Mouse (Mus musculus): ENCODE results near the gene Cyp46a1. TPM values are rescaled to one million over a fixed set of nuclear protein-coding genes. Genes with fewer than 3 reads are reported as not detected.
A peak's percentile ranks its signal among the peaks of the same experiment; 100 is the strongest.

Gene Cyp46a1
- under 1 TPM; 0.10 to 0.25 TPM for total RNA-seq (2021)
- long read RNA-seq, experiment 1: 0 reads
- long read RNA-seq, experiment 2, partial matches to known transcripts: 0 of 1 reads
- long read RNA-seq, experiment 2, other reads (novel, unspliced or antisense): 0 of 1 reads

DNA sequence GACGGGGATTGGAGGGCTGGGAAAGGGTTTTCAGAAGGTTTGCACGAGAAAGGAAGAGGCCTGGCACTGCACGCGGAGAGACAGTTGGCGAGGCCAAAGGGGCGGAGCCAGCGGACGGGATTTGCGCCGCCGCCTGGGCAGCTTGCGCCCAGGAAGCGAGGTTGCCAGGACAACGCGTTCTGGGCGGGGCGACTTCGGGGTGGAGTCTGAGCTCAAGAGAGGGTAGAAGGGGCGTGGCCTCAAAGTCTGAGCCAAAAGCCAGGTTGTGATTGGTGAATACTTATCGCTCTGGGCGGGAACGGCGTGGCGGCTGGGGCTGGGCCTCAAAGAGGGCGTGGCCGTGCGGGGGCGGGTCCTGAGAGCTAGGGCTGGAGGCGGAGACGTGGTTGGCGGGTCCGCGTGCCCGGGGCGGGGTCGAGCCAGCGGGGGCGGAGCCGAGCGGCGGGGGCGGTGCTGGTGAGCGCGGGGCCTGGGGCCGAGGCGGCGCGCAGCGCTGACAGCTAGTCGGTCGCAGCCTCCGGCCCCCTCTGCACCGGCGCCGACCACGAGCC, at the start of gene Cyp46a1:
Cyp46a1 (plus strand) TSS at position 487 of the 551 bp plus-strand sequence.
- intact Hi-C loops (cut with DNase I): loop anchor here (1.0 kb wide), 1 partner anchor 160 kb away; no protein-coding TSS in a partner anchor

DNA sequence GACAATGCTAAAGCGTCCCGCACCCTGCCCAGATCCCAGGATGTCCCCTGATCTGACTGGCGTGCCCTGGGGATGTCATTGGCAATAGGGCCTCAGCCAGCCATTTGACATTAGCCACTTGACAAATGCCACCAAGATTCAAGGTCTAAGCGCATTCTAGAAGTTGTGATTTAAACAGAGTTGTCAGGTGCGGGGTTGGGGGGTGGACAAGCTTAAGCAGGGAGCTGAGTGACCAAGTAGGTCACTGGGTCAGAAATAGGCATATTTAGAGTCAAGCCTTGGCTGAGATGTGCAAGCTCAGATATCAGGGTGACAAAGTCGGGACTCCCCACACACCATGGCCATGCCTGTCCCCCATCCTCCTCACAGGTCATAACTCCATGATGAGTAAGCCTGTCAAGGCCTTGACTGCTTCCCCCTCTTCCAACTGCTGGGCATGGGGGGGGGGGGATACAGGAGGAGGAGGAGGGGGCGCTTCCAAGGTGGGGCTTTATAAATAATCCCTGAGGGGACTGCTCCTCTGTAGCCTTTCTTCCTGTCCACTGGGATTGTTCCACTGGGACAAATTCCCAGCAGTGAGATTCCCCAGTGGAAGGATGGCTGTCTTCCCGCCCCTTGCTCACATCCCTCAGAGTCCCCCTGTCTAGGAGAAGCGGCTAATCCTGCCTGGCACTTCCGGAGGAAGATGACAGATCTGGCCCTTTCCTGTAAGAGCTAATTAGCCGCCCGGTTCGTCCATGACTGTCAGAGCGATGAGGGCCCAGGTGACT, 49.5 kb upstream of the Cyp46a1 start:
- no peak overlapping the region for H3K4me3 ChIP-seq
- no peak for TF ChIP-seq CTCF (IDR thresholded peaks at IDR 0.05)
- intact Hi-C loops (cut with DNase I): no loop called here
- no peak overlapping the region for H3K27ac ChIP-seq
- DNase-seq: no peak

More for the DNA sequence above, at the start of gene Cyp46a1:
- H3K27ac ChIP-seq: peak within 1 kb of the TSS; percentile 76
- peak within 1 kb of the TSS; percentile 80 for H3K4me3 ChIP-seq
- peak; percentile 100 for DNase-seq
- no peak; the same call in 1 of the 2 replicates for TF ChIP-seq CTCF (IDR thresholded peaks at IDR 0.05)

DNA sequence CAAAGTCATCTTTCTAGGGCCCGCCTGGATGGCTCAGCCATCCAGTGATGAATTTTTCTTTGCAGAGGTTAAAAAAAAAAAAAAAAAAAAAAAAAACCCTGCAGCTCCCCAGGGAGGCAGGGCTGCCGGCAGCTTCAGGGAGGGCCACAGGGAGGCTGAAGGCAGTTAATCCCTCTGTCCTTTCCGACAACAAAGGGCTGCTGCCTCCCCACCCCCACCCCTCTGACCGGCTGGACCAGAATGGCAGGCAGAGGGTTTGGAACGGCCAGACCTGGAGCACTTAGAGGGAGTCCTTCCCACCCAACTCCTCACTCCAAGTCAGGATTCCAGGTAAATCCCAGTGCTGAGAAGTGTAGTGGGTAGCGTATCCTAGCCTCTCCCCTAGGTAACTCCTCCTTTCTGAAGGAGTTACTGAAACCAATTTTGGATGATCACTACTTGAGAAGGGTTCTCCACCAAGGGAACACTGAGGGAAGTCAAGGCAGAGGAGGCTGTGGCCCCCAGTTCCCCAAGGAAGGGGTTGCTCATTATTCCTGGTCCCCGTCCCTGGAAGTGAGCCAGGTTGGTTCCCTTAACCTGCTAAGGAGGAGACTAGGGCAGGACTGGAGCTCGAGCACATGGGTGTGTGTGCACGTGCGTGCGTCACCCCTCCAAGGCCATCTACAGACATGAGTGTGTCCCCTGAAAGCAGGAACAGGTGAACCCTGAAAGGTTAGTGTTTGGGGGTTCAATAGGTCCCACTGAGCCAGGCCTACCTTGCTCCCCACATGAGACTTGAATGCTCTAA, 48.8 kb upstream of the Cyp46a1 start:
- TF ChIP-seq CTCF (IDR thresholded peaks at IDR 0.05): no peak
- DNase-seq: no peak
- H3K4me3 ChIP-seq: no peak overlapping the region
- intact Hi-C loops (cut with DNase I): no loop called here
- H3K27ac ChIP-seq: no peak overlapping the region

DNA sequence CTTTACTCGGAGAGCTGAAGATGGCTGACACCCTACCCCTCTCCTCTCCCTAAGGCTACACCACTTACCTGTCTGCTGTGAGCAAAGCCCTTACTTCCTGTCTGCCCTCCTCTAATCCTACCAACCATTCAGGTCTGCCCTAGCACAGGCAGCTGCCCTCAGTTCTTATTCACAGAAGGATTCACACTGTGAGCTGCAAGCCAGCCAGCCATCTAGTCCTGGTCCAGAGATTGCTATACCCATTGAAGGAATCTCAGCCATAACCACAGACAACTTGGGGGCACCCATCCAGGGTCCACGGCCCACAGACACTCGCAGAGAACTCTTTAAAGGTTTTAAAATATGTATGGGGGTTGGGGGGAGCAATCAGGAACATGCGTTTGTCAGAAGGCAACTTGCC, 47.8 kb upstream of the Cyp46a1 start:
- intact Hi-C loops (cut with DNase I): no loop called here
- no peak overlapping the region for H3K4me3 ChIP-seq
- no peak for DNase-seq
- no peak for TF ChIP-seq CTCF (IDR thresholded peaks at IDR 0.05)
- H3K27ac ChIP-seq: no peak overlapping the region

DNA sequence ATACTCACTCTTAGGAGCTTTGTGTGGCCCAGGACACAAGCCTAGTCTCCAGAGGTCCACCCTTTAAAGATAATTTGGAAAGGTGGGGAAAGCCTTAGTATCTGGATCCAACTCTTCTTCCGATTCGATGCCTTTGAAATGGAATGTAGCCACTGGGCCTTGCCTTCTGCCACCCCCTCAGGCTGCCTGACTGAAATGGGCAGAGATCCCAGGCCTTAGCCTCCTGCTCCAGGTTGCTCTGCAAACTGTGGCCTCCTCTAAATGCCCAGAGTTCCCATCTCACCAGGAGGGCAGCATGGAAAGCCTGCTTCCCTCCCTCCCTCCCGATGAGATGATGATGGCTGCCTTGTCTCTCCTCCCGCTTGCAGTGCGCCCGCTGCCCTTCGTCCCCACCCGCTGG, 47.2 kb upstream of the Cyp46a1 start:
- H3K27ac ChIP-seq: no peak overlapping the region
- intact Hi-C loops (cut with DNase I): no loop called here
- TF ChIP-seq CTCF (IDR thresholded peaks at IDR 0.05): no peak
- H3K4me3 ChIP-seq: no peak overlapping the region
- no peak for DNase-seq

DNA sequence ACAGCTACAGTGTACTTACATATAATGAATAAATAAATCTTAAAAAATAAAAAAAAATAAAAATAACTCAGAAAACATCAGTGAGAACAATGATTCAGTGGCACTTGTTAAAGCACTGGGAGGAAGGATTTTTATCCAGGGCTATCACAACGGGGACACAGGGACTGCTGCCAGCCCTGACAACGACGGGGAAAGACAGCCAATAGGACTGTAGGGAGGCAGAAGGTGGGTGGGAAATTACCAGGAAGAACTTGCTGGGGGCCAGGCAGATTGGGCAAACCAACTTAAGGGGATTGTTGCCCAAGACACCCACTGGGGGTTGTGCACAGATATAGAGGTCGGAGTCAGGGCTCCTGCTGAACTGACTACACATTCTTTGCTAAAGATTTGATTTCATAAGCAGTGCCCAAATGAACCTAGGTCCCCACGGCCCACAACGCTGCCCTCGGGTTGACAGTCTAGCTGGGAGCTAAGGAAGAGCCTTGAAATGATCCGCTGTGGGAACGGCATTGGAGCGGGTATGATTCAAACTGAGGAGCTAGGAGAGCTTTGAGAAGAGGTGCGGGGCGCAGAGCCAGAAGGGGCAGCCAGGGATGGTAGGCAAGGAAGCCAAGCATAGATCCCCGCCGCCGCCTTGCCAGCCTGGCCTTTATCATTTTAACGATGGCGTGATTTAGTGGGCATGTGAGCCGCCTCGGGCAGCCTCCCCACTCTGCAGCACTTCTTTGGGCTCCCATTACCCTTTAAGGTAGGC, 45.9 kb upstream of the Cyp46a1 start:
- no peak for DNase-seq
- H3K27ac ChIP-seq: no peak overlapping the region
- H3K4me3 ChIP-seq: no peak overlapping the region
- no peak for TF ChIP-seq CTCF (IDR thresholded peaks at IDR 0.05)
- intact Hi-C loops (cut with DNase I): no loop called here

DNA sequence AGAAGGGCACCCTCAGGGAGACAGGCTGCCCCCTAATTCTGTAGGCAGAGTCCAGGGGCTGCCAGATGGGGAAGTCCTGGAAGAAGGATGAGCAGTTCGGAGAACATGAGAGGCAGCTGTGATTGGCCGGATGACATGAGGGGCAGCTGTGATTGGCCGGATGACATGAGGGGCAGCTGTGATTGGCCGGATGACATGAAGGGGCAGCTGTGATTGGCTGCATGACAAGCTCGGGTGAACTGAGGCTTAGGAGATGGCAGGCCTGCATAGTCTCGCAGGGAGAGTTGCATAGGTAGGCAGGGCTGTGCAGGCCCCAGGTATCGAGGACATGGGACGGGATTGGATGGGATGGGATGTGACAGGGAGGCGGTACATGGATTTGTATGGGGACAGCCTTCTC, 41.8 kb upstream of the Cyp46a1 start:
- DNase-seq: peak; percentile 48
- TF ChIP-seq CTCF (IDR thresholded peaks at IDR 0.05): no peak
- H3K4me3 ChIP-seq: no peak overlapping the region
- intact Hi-C loops (cut with DNase I): loop anchor here (2.0 kb wide), 1 partner anchor 76 kb away; no protein-coding TSS in a partner anchor
- H3K27ac ChIP-seq: no peak overlapping the region

DNA sequence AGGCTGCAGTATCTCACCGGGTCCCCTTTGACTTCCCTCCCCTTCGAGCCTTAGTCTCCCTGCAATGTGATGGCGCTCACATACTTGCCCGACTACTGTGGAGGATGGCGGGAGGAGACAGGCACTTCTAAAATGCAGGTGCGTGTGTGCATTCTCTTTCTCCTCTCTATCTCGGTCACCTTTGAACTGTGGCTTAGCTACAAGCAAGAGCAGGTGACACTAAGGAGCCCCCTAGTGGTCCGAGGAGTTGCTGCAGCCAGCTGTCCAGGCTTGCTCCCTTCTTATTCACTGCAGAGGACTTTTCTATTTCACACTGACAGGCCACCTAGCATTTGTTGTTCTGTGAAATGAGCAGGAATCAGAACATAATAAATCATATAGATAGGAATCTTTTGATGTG, 41.2 kb upstream of the Cyp46a1 start:
- intact Hi-C loops (cut with DNase I): loop anchor here (1.0 to 2.0 kb wide), 2 partner anchors 76 to 84 kb away; no protein-coding TSS in a partner anchor
- H3K27ac ChIP-seq: no peak overlapping the region
- peak; percentile 99; the same call in 1 of the 2 replicates for TF ChIP-seq CTCF (IDR thresholded peaks at IDR 0.05)
- no peak overlapping the region for H3K4me3 ChIP-seq
- DNase-seq: peak; percentile 85

DNA sequence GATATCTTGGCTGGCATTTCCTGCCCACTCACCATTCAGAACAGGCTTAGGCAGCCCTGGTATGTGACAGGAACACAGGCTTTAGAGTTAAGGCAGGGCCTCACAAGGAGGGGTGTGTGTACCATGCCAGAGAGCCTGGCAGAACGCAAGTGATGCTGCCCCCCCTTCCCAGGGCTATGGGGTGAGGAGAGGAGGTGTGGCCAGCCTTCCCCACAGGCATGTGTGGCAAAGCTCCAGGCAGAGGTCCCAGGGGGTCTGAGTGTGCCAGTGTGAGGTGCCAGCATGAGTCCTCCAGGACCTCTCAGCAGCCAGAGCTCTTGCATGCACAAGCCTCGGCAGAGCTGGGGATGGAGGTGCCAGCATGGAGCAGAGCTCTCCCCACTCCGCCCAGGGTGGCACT, 39.6 kb upstream of the Cyp46a1 start:
- H3K27ac ChIP-seq: no peak overlapping the region
- intact Hi-C loops (cut with DNase I): no loop called here

DNA sequence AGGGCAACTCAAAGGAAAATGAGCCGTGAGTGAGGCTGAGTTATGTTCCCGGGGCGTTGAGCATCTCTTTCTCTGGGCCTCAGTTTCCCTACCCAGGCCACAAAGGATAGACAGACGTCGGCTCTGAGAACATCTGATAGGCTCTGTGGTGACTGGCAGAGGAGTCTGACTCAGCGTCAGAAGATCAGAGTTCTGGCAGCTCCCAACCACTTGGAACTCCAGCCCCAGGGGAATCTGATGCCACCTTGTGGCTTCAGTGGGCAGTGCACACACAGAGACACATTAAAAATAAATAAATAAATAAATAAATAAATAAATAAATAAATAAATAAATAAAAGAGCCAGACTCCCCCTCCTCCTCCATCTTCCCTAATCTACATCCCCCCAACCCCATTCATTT, 37.1 kb upstream of the Cyp46a1 start:
- no peak overlapping the region for H3K4me3 ChIP-seq
- TF ChIP-seq CTCF (IDR thresholded peaks at IDR 0.05): peak; percentile 55
- no peak overlapping the region for H3K27ac ChIP-seq
- DNase-seq: no peak
- intact Hi-C loops (cut with DNase I): no loop called here

More for the DNA sequence above, 39.6 kb upstream of the Cyp46a1 start:
- TF ChIP-seq CTCF (IDR thresholded peaks at IDR 0.05): no peak
- no peak for DNase-seq
- H3K4me3 ChIP-seq: no peak overlapping the region

DNA sequence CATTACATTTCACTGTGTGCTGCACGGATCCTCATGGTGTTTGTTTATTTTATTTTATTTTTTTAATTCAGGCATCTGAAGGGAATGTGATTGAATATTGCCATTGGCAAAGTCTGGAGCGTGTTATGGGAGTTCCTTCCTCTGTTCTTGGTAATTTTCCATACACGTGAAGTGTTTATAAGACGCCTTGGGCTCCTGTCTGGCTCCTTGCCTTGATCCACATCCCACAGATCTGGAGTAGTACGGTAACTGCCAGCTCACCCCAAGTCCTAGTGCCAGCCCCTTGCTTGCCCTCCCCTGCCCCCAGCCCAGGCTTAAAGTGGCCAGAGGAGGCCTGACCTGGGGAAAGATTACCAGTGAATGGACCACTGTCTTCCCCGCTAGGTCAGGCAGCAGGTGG, 33.2 kb upstream of the Cyp46a1 start:
- intact Hi-C loops (cut with DNase I): no loop called here
- no peak for DNase-seq
- TF ChIP-seq CTCF (IDR thresholded peaks at IDR 0.05): no peak
- peak overlapping the region; percentile 79 for H3K27ac ChIP-seq
- H3K4me3 ChIP-seq: no peak overlapping the region

DNA sequence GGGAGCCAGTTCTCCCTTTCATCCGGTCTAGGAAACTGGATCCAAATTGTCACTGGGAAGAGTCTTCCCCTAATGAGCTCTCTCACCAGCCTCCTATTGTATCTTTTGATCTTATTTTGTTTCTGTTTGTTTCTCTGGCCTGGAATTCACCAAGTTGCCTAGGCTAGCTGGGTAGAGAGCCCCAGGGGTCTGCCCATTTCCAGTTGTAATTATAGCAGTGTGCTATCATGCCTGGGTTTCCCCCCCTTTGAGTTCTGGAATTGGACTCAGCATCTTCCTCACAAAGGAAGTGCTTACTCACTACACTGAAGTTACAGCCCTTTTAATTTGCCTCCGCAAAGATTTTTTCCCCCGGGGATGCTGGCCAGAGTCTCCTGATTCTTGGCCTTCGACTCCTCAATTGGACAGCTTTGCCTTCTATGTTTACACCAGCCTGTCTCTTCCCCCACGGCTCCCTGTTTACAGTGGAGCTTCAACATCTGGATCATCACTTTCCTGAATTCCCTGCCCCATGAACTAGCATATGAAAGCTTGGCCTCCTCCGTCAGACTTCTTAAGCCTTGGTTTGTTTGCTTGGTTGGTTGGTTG, 30.3 kb upstream of the Cyp46a1 start:
- H3K4me3 ChIP-seq: no peak overlapping the region
- DNase-seq: no peak
- intact Hi-C loops (cut with DNase I): no loop called here
- TF ChIP-seq CTCF (IDR thresholded peaks at IDR 0.05): no peak
- H3K27ac ChIP-seq: peak overlapping the region; percentile 50
